Mouse (Mus musculus) ES-Bruce4 (cell line): ENCODE results near the gene Zfp109. TPM values are rescaled to one million over a fixed set of nuclear protein-coding genes. Genes with fewer than 3 reads are reported as not detected.

ENCODE experiments used
- H3K27ac ChIP-seq: 2 replicates; pipeline ENCODE4 v1.5.1; 2012; ENCODE audit warnings: low read length, inconsistent platforms; ENCODE audit not compliant: insufficient read depth
- H3K27me3 ChIP-seq: 2 replicates; pipeline ENCODE4 v1.6.1; 2012; ENCODE audit warnings: mild to moderate bottlenecking, low read length, inconsistent platforms; ENCODE audit not compliant: control insufficient read depth, poor library complexity, insufficient read depth, severe bottlenecking
- H3K36me3 ChIP-seq: 2 replicates; pipeline ENCODE4 v1.6.1; 2012; ENCODE audit warnings: inconsistent platforms, mild to moderate bottlenecking, low read length, moderate library complexity; ENCODE audit not compliant: control insufficient read depth, poor library complexity, insufficient read depth, severe bottlenecking
- H3K4me1 ChIP-seq: one replicate; pipeline ENCODE4 v1.8.1; 2011; ENCODE audit warnings: low read length; ENCODE audit not compliant: control insufficient read depth, insufficient read depth
- H3K4me3 ChIP-seq: 2 replicates; pipeline ENCODE4 v1.5.1; 2011; ENCODE audit warnings: low read depth, mild to moderate bottlenecking, low read length
- H3K9ac ChIP-seq: 2 replicates; pipeline ENCODE4 v1.6.1; 2012; ENCODE audit warnings: low read depth, mild to moderate bottlenecking, inconsistent platforms; ENCODE audit not compliant: poor library complexity, severe bottlenecking
- H3K9me3 ChIP-seq: replicated peaks from 2 replicates; pipeline ENCODE4 v1.6.1; 2012; ENCODE audit warnings: mild to moderate bottlenecking, low read length, inconsistent platforms; ENCODE audit not compliant: control insufficient read depth, poor library complexity, insufficient read depth, severe bottlenecking
- CTCF ChIP-seq: IDR thresholded peaks from one replicate; pipeline ENCODE4 v1.8.1; 2011; ENCODE audit warnings: low read depth, low read length
- EP300 ChIP-seq: IDR thresholded peaks from 2 replicates; pipeline ENCODE4 v1.6.1; 2011; ENCODE audit warnings: low read depth, low read length; ENCODE audit not compliant: insufficient read depth
- POLR2A ChIP-seq: IDR thresholded peaks from one replicate; pipeline ENCODE4 v1.8.1; 2011; ENCODE audit warnings: low read length; ENCODE audit not compliant: insufficient read depth
- polyA plus RNA-seq: library from polyadenylated mRNA; stranded (reverse); fragments of >200 nt; gene quantifications from 2 replicates; pipeline ENCODE4 v1.2.4, GENCODE M21; 2011; ENCODE audit warnings: low read depth; ENCODE audit not compliant: missing spikeins, insufficient read depth, insufficient read length

The Zfp109 gene
- polyA plus RNA-seq, 1 experiment = 4.5 TPM

DNA sequence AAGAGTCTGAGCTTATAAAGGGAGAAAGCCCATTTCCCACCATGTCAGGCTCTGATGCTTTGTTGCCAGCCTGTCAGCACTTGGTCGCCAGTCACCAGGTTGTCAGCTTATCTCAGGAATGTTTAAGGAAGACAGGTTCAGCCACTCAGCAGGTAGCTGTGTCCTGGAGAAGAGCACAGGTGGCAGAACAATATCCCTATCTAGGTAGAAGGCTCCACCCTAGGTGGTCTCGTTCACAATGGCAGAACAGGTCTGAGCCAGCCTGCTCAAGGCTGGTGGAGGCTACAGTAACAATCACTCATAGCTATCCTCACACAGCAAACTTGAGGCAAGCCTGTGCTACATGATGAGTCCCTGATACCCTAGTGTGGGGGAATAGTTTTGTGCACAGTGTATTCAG lies 46.0 kb downstream of the Zfp109 start:
- Histone ChIP-seq H3K9ac (no peak overlapping the region), H3K4me1 (peaks cover 3% of the 10 kb centered on the region), H3K4me3 (no peak overlapping the region), H3K9me3 (no peaks in the 10 kb centered on the region; the same call in 1 of the 2 replicates), H3K27ac (no peak overlapping the region), H3K36me3 (no peaks in the 10 kb centered on the region), H3K27me3 (no peaks in the 10 kb centered on the region)
- no peak for TF ChIP-seq POLR2A
- no peak for TF ChIP-seq CTCF
- no peak for TF ChIP-seq EP300

DNA sequence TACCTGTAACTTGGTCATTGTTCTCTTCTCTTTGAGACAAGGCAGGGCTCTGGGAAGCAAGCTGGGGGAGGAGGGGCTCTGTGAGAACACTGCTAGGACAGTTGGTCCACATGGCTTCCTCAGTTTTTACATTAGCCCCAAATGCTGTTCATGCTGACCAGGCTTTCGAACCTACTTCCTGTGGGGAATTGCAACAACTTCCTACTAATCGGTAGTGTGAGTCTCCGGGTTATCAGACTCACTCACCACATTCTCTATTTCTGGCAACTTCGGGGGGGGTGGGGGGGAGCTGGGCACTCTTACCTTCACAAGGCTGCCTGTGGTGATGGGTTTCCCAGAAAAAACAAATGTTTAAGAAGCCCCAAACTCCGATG lies 47.8 kb downstream of the Zfp109 start:
- H3K9me3 ChIP-seq = no peaks in the 10 kb centered on the region; the same call in 1 of the 2 replicates
- no peak overlapping the region for H3K27ac ChIP-seq
- H3K9ac ChIP-seq = no peak overlapping the region
- H3K27me3 ChIP-seq = no peaks in the 10 kb centered on the region
- H3K4me3 ChIP-seq = no peak overlapping the region
- peaks cover 3% of the 10 kb centered on the region for H3K4me1 ChIP-seq
- no peak for TF ChIP-seq EP300
- TF ChIP-seq CTCF = no peak
- TF ChIP-seq POLR2A = no peak
- no peaks in the 10 kb centered on the region for H3K36me3 ChIP-seq

DNA sequence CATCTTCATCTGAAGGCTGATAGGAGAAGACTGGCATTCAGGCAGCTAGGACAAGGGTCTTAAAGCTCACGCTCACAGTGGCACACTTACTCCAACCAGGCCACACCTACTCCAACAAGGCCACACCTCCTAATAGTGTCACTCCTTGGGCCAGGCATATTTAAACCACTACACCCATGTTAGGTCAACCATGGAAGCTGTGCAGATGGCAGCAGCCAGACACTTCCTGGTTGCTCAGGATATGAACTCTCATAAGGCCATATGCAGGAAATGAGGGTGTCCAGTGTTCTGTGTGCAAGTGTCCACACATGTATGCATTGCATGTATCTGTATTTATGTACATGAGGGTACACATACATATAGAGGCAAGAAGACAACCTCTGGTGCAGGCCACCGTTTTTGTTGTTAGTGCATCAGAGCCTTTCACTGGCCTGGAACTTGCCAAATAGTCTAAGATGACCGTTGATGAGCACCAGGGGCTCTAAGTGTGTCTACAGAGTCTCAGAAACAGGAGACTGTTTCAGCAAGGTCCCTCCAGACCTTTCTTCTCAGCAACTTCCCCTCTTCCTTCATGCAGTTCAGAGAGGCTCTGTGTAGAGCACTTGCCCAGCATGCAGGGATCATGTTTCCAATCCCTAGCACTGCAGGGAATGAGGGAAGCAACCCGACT lies 48.3 kb downstream of the Zfp109 start:
- H3K27ac ChIP-seq = no peak overlapping the region
- no peaks in the 10 kb centered on the region for H3K36me3 ChIP-seq
- H3K4me3 ChIP-seq = no peak overlapping the region
- no peak for TF ChIP-seq POLR2A
- no peak for TF ChIP-seq CTCF
- TF ChIP-seq EP300 = no peak
- H3K4me1 ChIP-seq = peaks cover 3% of the 10 kb centered on the region
- H3K9me3 ChIP-seq = no peaks in the 10 kb centered on the region; the same call in 1 of the 2 replicates
- H3K27me3 ChIP-seq = no peaks in the 10 kb centered on the region
- H3K9ac ChIP-seq = no peak overlapping the region

GRCm38 (mm10) chr7:24187611-24188010 lies 49.7 kb downstream of the Zfp109 start:
- Histone ChIP-seq H3K36me3 (no peaks in the 10 kb centered on the region), H3K27ac (no peak overlapping the region), H3K27me3 (no peaks in the 10 kb centered on the region), H3K9ac (no peak overlapping the region), H3K4me3 (no peak overlapping the region), H3K9me3 (no peaks in the 10 kb centered on the region), H3K4me1 (peaks cover 3% of the 10 kb centered on the region)
- no peak for TF ChIP-seq EP300
- no peak for TF ChIP-seq CTCF

Other genes with a start within 250 kb of the Zfp109 start
- not detected in 2 replicates for gene V1rd19, start 235.9 kb downstream of the Zfp109 start, polyA plus RNA-seq
- gene Vmn1r183, start 184.3 kb downstream of the Zfp109 start, polyA plus RNA-seq = not detected in 2 replicates
- gene Zfp180, start 155.6 kb downstream of the Zfp109 start, polyA plus RNA-seq = 16.9 and 18.2 TPM in 2 replicates
- gene Zfp112, start 125.2 kb downstream of the Zfp109 start, polyA plus RNA-seq = 1.3 and 1.4 TPM in 2 replicates
- 3.9 and 4.6 TPM in 2 replicates for gene Zfp235, start 103.4 kb downstream of the Zfp109 start, polyA plus RNA-seq
- 0.84 and 1.9 TPM in 2 replicates for gene Zfp114, start 62.5 kb downstream of the Zfp109 start, polyA plus RNA-seq
- gene Zfp111, start 26.1 kb downstream of the Zfp109 start, polyA plus RNA-seq = 7.9 and 8.9 TPM in 2 replicates
- 0.36 TPM in 1 of 2 replicates, not detected in the other for gene Zfp108, start 17.2 kb upstream of the Zfp109 start, polyA plus RNA-seq
- 8.5 and 14.3 TPM in 2 replicates for gene Zfp93, start 32.9 kb upstream of the Zfp109 start, polyA plus RNA-seq
- gene Zfp61, start 63.7 kb upstream of the Zfp109 start, polyA plus RNA-seq = 5.6 and 9.0 TPM in 2 replicates
- 4.7 and 5.3 TPM in 2 replicates for gene Zfp94, start 79.1 kb upstream of the Zfp109 start, polyA plus RNA-seq
- not detected in 2 replicates for gene Tescl, start 96.4 kb upstream of the Zfp109 start, polyA plus RNA-seq
- gene Lypd5, start 111.6 kb upstream of the Zfp109 start, polyA plus RNA-seq = not detected in 2 replicates
- gene Kcnn4, start 132.7 kb upstream of the Zfp109 start, polyA plus RNA-seq = 1.4 and 1.8 TPM in 2 replicates
- gene Smg9, start 162.1 kb upstream of the Zfp109 start, polyA plus RNA-seq = 25.5 and 37.9 TPM in 2 replicates
- gene Irgc1, start 214.7 kb upstream of the Zfp109 start, polyA plus RNA-seq = not detected in 2 replicates
- gene Plaur, start 224.9 kb upstream of the Zfp109 start, polyA plus RNA-seq = 29.5 and 38.0 TPM in 2 replicates
- 10.4 and 12.2 TPM in 2 replicates for gene Cadm4, start 244.5 kb upstream of the Zfp109 start, polyA plus RNA-seq